Mouse (Mus musculus): ENCODE measurements around the gene Alx3.

DNA sequence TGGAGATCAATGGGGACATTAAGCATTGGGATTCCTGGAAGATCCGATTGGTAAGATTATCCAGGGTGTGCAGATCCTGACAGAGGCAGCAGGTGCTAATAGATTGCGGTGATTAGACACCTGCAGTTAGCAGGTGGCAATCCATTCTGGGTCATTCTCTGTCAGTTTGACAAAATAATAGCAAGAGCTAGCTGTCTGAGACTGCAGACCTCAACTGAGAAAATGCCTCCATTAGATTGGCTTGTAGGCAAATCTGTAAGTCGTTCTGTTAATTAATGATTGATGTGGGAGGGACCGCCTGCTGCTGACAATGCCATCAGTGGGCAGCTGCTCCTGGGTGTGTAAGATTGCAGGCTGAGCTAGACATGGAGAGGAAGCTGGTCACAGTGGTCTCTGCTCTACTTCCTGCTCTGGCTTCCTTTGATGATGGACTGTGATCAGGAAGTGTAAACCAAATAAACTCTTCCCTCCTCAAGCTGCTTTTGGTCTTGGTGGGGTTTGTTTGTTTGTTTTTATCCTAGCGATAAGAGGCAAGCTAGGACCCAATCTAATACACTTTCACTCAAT, 42.9 kb downstream of the Alx3 start:
- TF ChIP-seq CTCF (IDR thresholded peaks at IDR 0.05) (no peak), EP300 (IDR thresholded peaks at IDR 0.05; ENCODE audit: insufficient read depth, low read depth, low read length) (no peak)

All from heart, adult 2 months (tissue).